Mouse (Mus musculus): ENCODE data around the gene Myo3b. TPM values are rescaled to one million over a fixed set of nuclear protein-coding genes. Genes with fewer than 3 reads are reported as not detected.

Myo3b gene
- polyA plus RNA-seq, 1 experiment, result under 0.01 TPM

DNA sequence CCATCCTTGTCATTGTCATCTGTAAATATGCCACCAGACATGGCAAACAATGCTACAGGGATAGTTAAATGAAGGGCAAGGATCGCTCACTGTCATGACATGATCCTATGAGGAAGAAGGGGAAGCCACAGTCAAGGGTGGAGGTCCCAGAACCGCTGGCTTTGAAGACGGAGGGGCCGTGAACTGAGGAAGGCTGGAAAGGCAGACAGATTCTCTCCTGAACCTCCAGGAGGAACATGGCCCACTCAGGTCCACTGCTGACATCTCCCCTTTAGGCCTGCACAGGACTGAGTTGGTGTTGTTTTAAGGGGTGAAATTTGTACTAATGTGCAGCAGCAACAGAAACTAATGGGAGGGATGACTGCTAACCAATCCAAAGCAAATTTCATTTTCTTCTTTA, 19.3 kb downstream of the Myo3b start:
- TF ChIP-seq GATA1 (IDR thresholded peaks at IDR 0.05; ENCODE audit: low read length), result no peak
- no peak for TF ChIP-seq TAL1 (IDR thresholded peaks at IDR 0.05; ENCODE audit: low read length)
- no peaks in the 10 kb centered on the region for H3K9me3 ChIP-seq (ENCODE audit: control insufficient read depth, low read length)
- no peak overlapping the region for H3K4me3 ChIP-seq (replicated peaks)
- no peaks in the 10 kb centered on the region for H3K27me3 ChIP-seq (ENCODE audit: control insufficient read depth)
- H3K4me1 ChIP-seq (ENCODE audit: control insufficient read depth), result no peaks in the 10 kb centered on the region
- H3K36me3 ChIP-seq (ENCODE audit: control insufficient read depth), result no peaks in the 10 kb centered on the region

DNA sequence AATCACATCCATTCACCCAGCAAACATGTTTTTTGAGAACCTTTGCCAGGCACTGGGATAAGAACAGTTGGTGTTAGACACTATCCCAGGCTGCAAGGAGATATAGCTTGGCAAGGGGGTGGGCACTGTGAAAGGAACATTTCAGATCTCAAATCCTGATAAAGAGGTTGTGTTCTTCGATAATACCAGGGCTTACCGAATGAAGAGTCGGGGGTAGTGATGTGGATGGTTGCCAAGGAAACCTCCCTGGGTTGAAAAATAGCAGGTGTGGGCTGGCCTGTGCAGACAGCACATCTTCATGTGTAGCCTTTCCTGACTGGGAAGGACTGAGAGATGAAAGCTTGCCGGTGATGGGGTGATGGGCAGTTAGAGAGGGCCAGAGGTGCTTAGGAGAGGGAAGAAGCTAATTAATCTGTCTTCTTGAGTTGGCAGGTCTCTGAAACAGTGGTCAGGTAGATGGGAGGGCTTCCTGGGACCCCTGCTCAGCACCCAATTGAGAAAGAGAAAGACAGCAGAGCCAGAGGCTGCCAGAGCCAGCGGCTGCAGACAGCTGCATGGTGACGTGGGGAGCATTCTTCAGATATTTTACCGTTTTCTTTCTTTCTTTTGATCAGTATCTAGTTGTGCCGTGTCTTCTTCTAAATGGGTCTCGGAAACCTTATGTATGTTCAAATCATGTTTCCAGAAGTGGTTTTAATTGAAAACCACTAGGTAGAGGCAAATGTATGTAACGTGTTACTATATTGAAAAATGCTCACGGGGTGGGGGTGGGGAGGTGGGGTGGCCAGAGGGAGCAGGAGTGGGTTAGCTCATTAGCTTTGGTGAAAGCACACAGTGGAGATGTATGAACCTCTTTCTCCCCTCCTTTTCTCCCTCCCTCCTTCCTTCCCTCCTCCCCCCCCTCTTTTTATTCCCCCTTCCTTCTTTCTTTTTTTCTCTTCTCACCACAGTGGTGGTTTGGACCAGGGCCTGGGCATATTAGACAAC, 21.7 kb downstream of the Myo3b start:
- no peak overlapping the region for H3K4me3 ChIP-seq (replicated peaks)
- H3K4me1 ChIP-seq (ENCODE audit: control insufficient read depth), result no peaks in the 10 kb centered on the region
- H3K27me3 ChIP-seq (ENCODE audit: control insufficient read depth), result no peaks in the 10 kb centered on the region
- no peak for TF ChIP-seq GATA1 (IDR thresholded peaks at IDR 0.05; ENCODE audit: low read length)
- TF ChIP-seq TAL1 (IDR thresholded peaks at IDR 0.05; ENCODE audit: low read length), result no peak
- H3K36me3 ChIP-seq (ENCODE audit: control insufficient read depth), result no peaks in the 10 kb centered on the region
- no peaks in the 10 kb centered on the region for H3K9me3 ChIP-seq (ENCODE audit: control insufficient read depth, low read length)

DNA sequence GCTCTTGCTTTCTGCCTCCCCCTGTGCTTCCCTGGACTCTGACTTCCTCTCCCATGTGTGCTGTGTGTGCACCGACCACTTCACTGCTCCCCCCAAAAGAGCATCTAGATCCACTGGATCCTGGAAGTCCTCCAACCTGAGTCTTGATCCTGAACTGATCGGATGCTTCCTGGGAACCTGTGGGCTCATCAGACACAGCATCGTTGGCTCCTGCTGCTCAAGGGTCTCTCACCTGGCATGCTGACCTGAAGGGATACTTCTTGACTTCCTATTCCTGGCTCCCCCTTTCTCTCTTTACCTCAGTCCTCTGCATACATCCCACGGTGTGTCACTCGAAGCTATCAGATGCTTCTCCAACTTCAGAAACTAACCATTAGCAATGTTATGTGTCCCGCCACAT, 26.2 kb downstream of the Myo3b start:
- Histone ChIP-seq H3K27me3 (ENCODE audit: control insufficient read depth) (no peaks in the 10 kb centered on the region), H3K4me1 (ENCODE audit: control insufficient read depth) (no peaks in the 10 kb centered on the region), H3K9me3 (ENCODE audit: control insufficient read depth, low read length) (no peaks in the 10 kb centered on the region), H3K4me3 (replicated peaks) (no peak overlapping the region), H3K36me3 (ENCODE audit: control insufficient read depth) (no peaks in the 10 kb centered on the region)
- no peak for TF ChIP-seq TAL1 (IDR thresholded peaks at IDR 0.05; ENCODE audit: low read length)
- TF ChIP-seq GATA1 (IDR thresholded peaks at IDR 0.05; ENCODE audit: low read length), result no peak

DNA sequence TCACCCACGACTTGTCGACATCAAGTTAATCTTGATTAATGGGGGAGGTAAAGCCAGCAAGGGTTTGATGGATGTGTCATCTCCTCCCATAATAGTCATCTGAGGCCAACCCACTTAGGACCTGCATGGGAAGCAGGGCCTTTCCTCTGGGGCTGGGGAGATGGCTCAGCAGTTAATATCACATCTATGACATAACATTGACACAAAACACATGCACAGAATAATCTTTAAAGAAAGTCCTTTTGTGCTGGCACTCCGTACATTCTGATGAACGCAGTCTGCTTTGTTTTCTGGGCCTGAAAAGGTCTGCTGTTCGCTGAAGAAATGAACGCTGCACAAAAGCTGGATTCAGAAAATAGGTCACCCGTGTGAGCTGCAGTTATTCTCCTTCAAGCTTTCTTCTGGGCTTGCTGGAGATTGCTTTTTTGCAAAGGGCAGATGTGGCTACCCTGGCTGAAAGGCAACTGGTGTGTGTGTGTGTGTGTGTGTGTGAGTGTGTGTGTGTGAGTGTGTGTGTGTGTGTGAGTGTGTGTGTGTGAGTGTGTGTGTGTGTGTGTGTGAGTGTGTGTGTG, 26.9 kb downstream of the Myo3b start:
- Histone ChIP-seq H3K4me1 (ENCODE audit: control insufficient read depth) (no peaks in the 10 kb centered on the region), H3K4me3 (replicated peaks) (no peak overlapping the region), H3K27me3 (ENCODE audit: control insufficient read depth) (no peaks in the 10 kb centered on the region), H3K36me3 (ENCODE audit: control insufficient read depth) (no peaks in the 10 kb centered on the region), H3K9me3 (ENCODE audit: control insufficient read depth, low read length) (no peaks in the 10 kb centered on the region)
- TF ChIP-seq GATA1 (IDR thresholded peaks at IDR 0.05; ENCODE audit: low read length), result no peak
- no peak for TF ChIP-seq TAL1 (IDR thresholded peaks at IDR 0.05; ENCODE audit: low read length)

DNA sequence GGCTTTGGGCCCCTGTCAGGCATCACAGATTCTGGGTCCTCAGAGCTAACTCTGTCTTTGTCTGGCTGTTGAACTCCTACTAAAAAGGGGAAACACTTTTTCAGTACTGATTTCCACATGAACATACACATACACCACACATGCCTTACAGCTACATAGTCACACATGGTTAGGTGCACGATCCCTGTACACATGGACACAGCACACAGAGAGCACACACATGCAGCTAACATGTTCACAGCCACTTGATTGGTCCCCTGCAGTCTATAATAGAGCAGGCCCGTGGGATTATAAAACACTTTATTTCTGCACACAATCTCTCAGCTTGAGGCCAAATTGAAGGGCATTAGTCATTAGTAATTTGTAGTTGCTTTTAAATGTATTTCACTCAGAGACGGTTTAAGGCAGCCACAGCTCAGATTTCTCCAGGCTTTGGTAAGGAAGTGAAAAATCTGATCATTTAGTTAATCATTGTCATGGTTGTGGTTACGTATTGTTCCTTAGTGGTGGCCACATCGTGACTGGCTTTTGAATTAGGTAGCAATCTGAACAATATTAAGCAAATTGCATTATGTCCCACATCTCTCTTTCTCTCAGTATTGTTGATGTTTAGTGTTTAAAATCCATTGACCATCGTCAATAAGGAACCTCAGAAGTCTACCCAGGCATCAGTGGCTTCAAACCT, 27.6 kb downstream of the Myo3b start:
- Histone ChIP-seq H3K36me3 (ENCODE audit: control insufficient read depth) (no peaks in the 10 kb centered on the region), H3K27me3 (ENCODE audit: control insufficient read depth) (no peaks in the 10 kb centered on the region), H3K9me3 (ENCODE audit: control insufficient read depth, low read length) (no peaks in the 10 kb centered on the region), H3K4me3 (replicated peaks) (no peak overlapping the region), H3K4me1 (ENCODE audit: control insufficient read depth) (no peaks in the 10 kb centered on the region)
- TF ChIP-seq GATA1 (IDR thresholded peaks at IDR 0.05; ENCODE audit: low read length), result no peak

DNA sequence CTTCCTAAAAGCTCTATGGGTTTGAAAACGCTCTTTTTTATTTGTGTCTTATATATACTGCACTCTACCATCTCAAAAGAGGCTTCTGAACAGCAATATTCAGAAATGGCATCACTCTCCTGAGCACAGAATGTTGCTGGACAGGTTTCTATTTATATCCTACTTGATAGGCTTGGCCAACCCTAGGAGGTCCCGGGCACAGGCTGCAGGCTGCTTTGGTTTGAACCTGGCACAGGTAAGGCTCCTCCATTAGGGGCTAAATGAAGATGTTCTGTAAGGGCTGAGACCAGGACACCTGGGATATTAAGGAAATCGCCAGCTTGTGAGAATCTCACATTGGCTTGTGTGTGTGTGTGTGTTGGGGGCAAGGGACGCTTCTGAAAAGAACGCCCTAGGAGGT, 30.9 kb downstream of the Myo3b start:
- TF ChIP-seq TAL1 (IDR thresholded peaks at IDR 0.05; ENCODE audit: low read length) (no peak), GATA1 (IDR thresholded peaks at IDR 0.05; ENCODE audit: low read length) (no peak)
- Histone ChIP-seq H3K36me3 (ENCODE audit: control insufficient read depth) (no peaks in the 10 kb centered on the region), H3K9me3 (ENCODE audit: control insufficient read depth, low read length) (no peaks in the 10 kb centered on the region), H3K4me1 (ENCODE audit: control insufficient read depth) (no peaks in the 10 kb centered on the region), H3K4me3 (replicated peaks) (no peak overlapping the region), H3K27me3 (ENCODE audit: control insufficient read depth) (no peaks in the 10 kb centered on the region)

DNA sequence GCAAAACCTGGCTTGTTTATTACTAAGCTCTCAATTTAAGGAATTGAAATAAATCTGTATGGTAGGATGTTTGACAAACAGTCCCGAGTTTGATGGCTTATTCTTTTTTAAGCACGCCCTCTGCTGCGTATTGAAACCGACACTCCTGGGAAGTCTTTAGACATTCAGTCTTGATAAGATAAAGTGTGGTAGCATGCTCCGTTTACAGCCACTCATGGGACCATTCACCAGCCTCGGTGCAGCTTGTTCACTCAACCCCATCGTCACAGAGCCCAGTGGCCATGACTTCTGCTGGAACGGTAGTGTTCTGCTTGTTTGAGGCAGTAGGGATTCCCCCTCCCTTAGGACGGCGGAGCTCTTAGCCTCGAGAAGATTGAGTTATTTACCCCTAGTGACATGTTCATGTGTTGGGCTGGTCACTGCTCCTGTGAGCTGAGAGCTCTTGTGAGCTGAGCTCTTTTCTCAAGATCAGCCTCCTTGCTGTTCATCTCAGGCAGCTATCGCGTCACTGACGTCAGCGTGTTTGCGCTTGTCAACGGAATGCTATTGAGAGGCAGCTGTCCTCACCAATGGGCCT, 44.6 kb downstream of the Myo3b start:
- H3K36me3 ChIP-seq (ENCODE audit: control insufficient read depth), result no peaks in the 10 kb centered on the region
- H3K27me3 ChIP-seq (ENCODE audit: control insufficient read depth), result no peaks in the 10 kb centered on the region
- H3K4me3 ChIP-seq (replicated peaks), result no peak overlapping the region
- H3K4me1 ChIP-seq (ENCODE audit: control insufficient read depth), result no peaks in the 10 kb centered on the region
- TF ChIP-seq TAL1 (IDR thresholded peaks at IDR 0.05; ENCODE audit: low read length) (no peak), GATA1 (IDR thresholded peaks at IDR 0.05; ENCODE audit: low read length) (no peak)
- H3K9me3 ChIP-seq (ENCODE audit: control insufficient read depth, low read length), result no peaks in the 10 kb centered on the region

DNA sequence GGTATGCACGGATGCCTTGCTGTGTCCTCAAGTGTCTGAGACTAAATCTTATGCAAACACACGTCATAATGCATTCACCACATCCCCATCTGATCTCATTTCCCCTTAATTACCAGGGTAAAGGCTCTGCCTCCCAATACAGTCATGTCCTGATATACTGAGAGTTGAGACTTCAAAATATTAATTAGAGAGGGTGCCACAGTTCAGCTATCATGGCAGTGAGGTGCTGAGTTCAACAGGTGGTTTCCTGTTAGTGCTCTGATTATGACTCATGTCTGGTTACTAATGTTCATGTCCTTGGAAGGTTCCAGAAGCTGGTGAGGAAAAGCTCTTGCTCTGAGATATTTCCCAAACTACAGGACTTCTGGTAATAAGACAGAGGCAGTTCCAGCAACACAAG, 52.3 kb downstream of the Myo3b start:
- TF ChIP-seq TAL1 (IDR thresholded peaks at IDR 0.05; ENCODE audit: low read length) (no peak), GATA1 (IDR thresholded peaks at IDR 0.05; ENCODE audit: low read length) (no peak)
- Histone ChIP-seq H3K4me3 (replicated peaks) (no peak overlapping the region), H3K9me3 (ENCODE audit: control insufficient read depth, low read length) (no peaks in the 10 kb centered on the region)

More for the DNA sequence above, 52.3 kb downstream of the Myo3b start:
- no peaks in the 10 kb centered on the region for H3K4me1 ChIP-seq (ENCODE audit: control insufficient read depth)
- H3K27me3 ChIP-seq (ENCODE audit: control insufficient read depth), result no peaks in the 10 kb centered on the region; the same call in 1 of the 2 replicates
- no peaks in the 10 kb centered on the region for H3K36me3 ChIP-seq (ENCODE audit: control insufficient read depth)

All from erythroblast, embryonic 14.5 days (primary cell).